Mouse (Mus musculus) cerebellum, postnatal 36 days (tissue): ENCODE data around the gene Tyw1.

Experiments used
- DNase-seq, 2 experiments: peaks; one replicate each; pipeline ENCODE4 v3.0.0; 2021 to 2022; ENCODE audit warnings: mixed read lengths in 2 of 2

Gene Tyw1

DNA sequence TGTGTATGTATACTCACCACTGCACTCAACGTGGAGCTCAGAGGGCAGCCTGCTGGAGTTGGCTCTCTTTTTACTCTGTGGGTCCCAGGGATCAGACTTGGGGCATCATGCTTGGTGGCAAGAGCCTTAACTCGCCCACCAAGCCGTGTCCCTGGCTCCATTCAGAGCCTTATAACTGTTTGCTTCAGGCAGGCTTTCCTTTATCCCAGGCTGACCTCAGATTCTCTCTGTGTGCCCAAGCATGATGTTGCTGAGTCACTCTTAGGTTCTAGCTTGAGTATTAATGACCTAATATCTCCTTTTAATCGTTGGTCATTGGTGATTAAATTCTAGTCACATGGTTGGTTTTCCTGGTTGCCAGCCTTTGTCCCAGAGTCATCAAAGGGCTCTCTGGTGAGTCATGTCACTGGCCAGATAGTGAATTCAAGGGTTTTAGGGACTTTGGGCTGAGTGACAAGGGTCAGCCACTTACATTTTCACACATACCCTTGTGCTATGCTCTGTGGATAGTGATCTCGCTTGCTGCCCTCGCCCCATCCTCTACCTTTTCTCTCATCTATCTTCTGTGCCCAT lies 9.1 kb downstream of the Tyw1 start:
- no peak for DNase-seq

DNA sequence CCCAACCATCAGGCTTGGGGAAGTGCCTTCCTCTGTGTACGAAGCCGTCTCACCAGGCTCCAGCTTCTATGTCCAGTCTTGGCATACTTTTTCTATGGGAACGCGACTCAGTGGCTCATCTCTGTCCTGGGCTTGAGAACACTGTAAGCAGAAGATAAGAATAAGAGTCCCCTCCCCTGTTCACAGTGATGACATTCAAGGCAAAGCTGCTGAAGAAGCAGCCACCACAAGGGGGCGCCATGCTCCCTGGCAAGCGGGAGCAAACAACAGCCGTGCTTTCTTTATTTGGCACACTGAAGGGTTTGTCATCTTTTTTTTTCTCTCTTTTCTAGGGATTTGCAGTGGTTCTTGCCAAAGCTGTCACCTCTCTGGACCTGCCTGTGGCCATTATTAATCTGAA lies 11.2 kb downstream of the Tyw1 start:
- peak; percentile 24 to 53 for DNase-seq

DNA sequence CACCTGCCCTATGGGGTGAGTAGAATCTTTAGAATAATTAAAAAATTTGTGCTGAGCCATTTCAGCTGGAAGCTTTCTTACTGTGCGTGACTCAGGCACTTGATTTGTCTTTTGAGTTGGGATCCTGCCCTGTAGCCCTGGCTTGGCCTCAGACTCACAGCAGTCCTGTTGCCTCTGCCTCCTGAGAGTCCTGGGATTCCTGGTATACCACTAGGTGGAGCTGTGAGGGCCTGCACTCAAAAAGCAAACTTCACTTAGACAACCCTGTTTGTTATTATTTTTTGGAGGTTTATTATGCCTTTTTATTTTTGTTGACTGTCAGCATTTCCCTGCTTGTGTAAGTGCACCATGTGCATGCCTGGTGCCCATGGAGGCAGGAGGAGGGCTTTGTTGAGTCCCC lies 11.9 kb downstream of the Tyw1 start:
- DNase-seq: peak; percentile 34 to 45

DNA sequence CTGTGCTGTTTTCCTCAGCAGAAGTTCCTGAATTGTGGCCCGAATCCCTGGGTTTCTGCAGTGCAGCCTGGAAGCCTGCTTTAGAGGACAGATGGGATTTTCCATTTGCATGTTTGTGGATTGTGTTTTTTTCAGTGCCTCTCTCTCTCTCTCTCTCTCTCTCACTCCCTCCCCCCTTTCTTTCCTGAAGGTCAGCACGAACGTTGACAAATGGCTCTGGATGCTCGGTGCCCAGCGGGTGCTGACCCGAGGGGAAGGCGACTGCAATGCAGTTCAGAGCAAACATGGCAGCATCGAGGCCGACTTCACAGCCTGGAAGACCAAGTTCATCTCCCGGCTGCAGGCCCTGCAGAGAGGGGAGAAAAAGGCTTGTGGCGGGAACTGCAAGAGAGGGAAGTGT lies 13.6 kb downstream of the Tyw1 start:
- DNase-seq: no peak

DNA sequence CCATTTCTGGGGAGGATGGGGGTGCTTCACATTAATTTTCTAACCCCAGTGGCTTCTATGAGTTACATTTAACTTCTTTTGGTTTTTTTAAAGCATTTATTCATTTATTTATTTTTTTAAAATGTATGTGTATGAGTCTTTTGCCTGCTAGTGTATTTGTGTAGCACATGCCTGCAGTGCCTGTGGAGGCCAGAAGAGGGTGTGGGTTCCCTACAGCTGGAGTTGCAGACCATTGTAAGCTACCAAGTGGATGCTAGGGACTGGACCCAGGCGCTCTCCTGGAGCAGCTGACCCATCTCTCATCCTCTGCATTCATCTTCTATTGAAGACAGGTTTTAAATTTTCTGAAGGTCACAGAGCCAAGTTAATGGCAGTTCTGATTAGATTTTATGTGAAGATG lies 16.9 kb downstream of the Tyw1 start:
- no peak for DNase-seq

DNA sequence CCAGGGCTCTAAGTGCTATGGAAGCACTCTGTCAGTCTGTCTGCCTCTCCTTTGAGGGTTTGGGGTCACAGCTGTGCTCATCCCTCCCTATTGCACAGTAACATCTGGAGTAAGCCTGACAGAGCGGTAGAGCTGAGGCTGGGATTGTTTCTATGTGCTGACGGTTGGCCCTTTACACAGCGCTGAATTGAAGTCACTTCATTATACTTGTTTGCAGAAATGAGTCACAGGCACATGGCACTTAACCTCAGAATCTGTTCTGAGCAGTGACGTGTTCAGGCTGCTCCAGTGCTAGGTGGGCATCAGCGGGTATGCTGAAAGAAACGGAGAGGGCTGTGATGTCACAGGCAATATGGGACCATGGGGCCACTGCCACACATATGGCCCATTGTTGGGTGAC lies 17.6 kb downstream of the Tyw1 start:
- no peak for DNase-seq

DNA sequence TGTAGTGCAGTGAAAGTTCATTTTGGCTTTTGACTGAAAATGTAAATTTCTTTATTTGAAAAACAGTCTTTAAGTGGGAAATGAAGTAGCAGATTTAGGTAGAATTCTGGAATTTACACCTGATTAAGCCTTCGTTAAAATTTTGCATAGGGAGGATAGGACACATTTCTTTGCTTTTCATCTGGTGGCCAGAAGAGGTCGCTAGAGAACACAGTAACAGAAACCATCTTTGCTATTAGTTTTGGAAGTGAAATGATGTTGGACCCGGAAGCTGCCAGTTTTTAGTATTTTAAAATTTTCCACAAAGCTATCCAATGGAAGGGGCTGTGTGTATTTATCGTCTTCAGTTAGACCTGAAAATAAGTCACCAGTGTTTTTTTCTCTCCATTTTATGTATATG lies 20.1 kb downstream of the Tyw1 start:
- DNase-seq: peak; percentile 48 to 68

DNA sequence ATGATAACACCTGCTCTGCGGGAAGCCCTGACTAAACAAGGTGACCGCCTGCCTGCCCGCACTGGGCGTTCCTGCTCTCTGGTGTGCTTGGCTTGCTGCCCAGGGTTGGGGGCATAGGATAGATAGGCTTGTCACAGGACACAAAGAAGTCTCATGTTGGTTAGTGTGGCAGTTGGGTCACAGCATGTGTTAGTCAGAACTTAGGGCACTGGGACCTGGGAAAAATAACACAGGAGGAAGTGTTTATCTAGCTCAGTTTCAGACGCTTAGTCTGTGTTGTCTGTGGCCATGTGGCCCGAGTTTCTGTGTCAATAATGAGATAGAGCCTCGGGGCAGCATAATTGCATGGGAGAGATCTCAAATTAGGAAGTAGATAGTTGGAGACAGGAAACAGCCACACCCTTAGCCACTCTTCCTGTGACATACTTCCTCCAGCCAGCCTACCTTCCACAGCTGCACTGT lies 22.6 kb downstream of the Tyw1 start:
- no peak for DNase-seq

DNA sequence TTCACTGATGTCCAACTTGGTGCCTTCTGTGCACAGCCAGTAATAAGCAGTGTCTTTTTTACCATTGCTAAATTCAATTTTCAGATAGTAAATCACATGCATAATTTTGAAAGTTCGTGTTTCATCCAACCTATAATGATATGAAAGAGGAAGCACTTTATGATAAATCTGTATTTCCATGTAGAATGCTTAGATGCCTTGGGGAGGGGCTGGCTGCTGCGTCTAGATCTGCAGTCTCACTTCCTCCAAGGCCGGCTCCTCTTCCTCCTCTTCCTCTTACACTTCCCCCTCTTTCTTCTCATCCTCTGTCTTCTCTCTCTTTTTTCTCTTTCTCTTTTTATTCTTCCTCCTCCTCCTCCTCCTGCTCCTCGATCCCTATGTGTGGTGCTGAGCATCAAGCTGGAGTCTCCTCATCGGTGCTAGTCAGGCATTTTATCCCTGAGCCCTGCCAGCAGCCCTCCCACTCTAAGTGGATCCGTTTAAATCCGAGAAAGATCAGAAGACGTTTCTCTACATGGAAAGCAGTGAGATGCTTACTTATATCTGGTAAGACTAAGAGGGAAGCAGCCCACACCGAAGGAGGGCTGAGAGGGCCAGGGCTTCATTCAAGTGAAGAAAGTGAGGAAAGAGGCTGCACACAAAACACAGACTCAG lies 27.8 kb downstream of the Tyw1 start:
- no peak for DNase-seq

DNA sequence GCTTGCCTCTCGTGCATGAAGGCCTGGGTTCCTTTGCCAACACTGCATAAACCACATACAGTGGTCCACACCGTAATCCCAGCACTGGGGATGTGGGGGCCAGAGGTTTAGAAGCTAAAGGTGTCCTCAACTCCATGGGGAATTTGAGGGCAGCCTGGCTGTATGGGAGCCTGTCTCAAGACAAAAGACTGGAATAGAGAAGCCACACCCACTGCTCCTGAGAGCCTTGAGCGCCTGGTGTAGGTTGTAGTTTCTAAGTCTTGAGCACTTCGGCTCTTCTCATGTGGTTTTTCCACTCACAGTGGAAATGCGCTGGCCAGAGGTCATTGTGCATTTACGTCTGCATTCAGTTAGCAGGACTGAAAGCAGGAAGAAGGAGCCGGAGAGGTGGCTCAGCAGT lies 32.7 kb downstream of the Tyw1 start:
- DNase-seq: no peak

DNA sequence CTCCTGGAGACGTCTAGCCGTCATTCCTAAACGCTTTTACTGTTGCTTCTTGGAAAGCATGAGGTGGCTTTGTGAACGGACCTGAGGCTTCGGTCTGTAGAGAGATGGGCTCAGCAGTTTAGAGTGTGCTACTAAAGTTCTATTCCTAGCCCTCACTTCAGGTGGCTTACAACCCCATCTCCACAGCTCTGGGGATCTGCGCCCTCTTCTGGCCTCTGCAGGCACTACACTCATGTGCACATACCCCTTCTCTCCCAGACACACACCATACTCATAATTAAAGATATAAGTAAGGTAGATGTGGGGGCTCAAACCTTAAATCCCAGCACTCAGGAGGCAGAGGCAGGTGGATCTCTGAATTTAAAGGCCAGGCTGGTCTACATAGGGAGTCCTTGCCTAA lies 34.8 kb downstream of the Tyw1 start:
- DNase-seq: no peak

DNA sequence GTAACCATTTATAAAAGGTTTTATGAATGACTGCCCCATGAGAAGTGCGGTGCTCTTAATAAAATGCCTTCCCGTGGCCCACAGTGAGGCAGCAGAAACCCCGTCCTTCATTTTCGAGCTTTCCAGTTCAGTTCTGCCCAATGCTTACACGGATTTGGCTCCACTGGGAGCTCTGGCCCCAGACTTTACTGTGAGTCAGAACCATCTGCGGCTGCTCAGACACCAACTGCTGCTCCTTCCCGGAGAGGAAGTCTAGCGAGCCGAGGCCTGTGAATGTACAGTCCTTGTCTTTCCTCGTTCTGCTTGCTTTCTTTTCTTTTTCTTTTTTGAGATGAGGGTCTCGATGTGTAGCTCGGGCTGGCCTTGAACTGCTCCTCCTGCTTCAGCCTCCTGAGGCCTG lies 35.4 kb downstream of the Tyw1 start:
- DNase-seq: peak; percentile 66 to 68

DNA sequence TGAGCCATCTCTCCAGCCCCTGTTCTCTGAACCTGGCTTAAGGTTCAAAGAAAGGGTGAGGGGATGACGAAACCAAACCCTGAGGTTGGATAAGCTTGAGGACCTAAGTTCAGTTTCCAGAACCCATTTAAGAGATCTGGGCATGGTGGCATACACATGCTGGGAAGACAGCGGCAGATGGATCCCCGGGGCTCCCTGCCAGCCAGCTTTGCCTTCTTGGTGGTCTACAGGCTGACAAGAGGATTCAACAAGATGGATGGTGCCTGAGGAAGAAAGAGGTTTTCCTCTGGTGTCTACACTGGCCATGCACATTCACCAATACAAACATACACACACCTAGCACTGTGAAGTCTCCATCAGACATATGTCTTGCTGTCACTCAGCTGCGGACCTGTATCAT lies 37.6 kb downstream of the Tyw1 start:
- no peak for DNase-seq

DNA sequence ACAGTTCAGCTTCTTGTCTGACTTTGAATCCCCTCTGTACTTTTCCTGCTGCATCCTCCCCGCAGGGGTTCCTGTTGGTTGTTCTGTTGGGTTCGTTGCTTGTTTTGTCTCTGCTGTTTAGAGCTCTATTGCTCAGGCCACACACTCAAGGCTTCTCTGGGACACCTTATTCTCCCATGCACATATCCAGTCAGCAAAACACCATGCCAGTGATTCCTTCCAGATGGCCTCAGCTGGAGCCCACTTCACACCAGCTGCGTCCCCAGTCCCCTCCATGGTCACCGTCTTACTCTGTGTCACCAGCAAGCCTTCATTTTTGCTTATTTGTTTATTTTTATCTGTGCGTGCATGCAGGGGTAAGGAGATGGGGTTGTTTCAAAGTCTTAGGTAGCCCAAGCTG lies 38.5 kb downstream of the Tyw1 start:
- no peak for DNase-seq

DNA sequence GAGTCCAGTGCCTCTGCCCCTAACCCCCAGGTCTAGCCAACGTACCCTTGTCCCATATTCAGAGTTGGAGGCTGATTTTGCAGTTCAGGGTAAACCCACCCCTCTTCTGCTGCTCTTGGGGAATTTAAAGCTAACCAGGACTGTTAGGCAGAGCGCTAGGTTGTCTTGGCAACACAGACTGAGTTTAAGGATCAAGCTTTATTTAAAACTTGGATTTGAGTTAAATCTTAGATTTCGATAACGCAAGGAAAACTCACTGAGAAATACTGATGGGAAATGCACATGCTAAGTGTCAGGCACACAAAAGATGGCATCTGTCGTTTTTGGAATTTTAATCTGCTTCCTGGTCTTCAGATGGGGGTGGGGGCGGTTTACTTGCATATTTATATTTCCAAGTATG lies 39.2 kb downstream of the Tyw1 start:
- no peak for DNase-seq

DNA sequence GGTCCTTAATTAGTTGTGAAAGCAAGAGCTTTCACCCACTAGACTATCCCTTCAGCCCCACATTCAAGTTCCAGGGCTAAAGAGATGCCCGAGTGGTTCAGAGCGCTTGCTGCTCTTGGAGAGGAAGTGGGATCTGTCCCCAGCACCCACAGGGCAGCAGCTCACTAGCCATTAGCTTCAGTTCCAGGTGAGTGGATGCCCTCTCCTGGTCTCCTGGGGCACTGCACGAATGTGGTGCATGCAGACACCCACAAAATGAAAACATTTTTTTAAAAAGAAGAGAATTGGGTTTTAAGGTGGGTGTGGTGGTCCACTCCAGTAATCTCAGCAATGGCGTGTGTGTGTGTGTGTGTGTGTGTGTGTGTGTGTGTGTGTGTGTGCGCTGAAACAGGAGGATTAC lies 40.7 kb downstream of the Tyw1 start:
- DNase-seq: no peak

DNA sequence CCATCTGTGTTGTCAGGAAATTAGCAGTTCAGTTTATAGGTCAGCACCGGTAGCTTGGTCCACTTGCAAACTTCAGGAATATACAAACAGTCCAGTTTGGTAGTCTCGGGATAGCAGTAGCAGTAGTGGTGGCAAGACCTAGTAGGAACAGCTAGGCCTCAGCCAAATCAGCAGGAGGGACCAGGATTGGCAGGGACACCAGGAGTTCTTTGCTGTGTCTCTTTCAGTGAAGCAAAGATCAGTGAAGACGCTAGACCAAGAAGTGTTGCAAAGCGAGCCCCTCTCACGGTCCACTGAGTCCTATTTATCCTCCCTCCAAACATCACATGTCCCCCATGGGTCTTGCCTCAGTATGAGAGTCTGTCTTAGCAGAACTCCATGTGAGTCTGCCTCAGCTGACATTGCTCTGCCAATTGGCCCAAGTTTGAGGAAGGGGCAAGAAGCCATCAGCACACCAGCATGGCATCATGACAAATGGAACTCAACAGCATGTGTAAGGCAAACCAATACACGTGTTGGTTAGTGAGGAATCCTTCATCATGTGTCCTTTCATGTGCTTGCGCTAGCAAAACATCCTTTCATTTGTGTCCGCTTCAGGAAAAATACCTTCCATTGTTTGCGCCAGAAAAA lies 43.5 kb downstream of the Tyw1 start:
- DNase-seq: no peak

DNA sequence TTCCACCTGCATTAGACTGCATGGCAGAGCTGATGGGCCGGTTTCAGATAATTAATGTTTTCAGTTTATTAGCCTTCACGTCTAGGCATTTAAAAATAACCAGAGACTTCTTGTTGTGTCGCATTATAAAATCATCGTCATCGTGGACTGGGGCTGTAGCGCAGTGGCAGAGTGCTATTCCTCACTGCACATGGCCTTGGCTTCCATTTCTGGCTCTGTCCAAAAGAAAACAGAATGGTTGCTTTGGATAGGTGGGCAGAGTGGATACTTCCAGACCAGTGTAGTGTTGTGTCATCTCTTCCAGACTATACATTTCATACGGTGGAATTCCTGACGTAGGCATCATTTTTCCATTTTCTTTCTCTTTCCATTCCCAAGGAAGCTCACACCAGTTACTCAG lies 44.1 kb downstream of the Tyw1 start:
- DNase-seq: no peak

DNA sequence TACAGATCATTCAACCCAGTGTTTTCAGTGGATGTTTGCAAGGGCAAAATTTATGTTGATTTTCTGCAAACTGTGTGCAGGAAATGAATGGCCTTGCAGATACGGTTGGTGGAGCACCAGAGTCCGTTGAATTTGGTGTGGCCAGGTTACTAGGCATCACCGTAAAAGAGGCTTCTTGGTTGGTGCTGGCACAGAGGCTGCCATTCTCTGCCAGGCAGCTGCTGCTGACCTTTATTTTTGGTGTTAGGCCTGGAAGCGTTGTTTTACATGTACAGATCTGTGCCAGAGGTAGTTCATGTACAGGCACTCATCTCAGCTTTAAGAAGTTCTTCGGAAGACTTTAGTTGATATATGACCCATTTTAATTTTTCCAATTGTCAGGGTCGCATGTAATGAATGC lies 48.2 kb downstream of the Tyw1 start:
- no peak for DNase-seq

DNA sequence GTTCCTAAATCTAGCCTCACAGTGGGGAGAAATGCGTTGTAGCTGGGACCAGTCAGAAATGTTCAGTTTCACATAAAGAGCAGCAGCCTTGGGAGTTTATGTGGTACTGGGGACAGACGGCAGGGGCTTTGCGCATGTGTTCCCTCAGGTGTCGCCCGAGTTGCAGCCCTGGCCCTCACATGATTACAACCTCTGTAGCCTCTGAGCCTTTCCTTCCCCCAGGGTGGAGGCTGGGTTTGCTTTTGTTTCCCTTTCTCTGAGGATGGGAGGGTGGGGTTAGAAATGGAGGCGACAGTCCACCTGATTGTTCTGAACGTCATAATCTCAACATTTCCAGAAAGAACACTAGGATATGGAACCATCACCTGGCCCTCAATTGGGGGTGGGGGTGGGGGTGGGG lies 52.5 kb downstream of the Tyw1 start:
- DNase-seq: no peak

DNA sequence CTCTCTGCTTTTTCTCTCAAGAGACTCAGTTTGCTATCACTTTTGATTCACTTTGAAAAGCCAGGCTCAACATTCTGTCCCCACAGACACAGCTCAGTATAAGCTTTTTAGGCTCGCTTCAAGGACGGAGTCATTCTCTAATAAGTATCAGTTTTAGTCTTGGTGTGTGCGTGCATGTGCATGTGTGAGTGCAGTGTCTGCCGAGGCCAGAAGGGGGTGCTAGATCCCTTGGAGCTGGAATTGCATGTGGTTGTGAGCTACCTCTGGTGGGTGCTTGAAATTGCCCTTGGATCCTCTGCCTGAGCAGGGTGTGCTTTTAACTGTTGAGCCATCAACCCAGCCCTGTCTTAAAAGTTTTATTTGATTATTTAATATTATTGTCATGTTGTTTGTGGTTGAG lies 54.7 kb downstream of the Tyw1 start:
- DNase-seq: no peak

DNA sequence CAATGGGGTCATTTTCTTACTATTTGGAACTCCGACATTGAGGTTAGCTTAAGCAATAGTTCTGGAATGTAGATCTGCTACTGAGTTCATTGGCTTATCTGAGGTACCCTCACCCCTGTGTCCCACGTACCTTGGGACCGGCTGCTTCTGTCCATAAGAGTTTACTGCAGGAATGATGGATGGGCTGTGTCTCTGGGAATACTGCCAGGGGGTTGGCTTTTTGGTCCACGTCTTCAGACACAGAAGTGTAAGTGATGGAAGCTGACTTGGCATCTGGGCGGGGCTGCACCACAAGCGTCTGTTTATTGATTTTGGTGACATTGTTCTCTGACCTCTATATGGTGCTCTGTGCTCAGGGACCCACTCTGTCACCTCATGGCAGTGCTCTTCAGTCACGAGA lies 55.4 kb downstream of the Tyw1 start:
- no peak for DNase-seq

DNA sequence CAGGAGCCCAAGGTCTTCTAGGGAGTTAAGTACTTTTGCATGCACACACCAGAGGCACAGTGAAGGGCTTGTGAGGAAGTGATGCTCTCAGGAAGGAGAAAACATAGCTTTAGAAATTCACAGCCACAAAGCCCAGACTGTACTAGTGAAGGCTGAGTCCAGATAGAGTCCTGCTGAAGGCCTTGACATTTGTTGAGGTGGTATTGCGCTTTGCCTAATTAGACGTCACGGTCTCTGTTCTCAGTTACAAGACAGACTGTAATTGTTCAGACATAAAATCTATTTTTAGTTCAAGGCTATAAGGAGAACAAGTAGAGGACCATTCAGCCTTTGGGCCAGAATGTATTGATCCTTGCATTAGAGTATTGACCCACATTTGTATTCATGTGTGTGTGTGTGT lies 58.1 kb downstream of the Tyw1 start:
- DNase-seq: no peak

DNA sequence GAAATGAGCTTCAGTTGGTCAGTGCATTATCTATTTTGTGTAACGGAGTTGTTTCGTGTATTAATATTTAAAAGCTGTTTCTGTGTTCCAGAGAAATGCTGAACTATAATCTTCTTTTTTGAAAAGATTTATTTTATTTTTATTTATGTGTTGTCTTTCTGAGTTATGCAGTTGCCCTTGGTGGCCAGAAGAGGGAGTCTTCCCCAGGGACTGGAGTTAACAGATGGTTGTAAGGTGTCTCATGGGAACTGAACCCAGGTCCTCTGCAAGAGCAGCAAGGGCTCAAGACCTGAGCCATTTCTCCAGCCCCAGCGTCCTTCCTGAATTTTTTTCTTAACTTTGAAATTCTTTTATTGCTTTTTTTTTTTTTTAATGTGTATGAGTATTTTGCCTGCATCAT lies 59.5 kb downstream of the Tyw1 start:
- no peak for DNase-seq

DNA sequence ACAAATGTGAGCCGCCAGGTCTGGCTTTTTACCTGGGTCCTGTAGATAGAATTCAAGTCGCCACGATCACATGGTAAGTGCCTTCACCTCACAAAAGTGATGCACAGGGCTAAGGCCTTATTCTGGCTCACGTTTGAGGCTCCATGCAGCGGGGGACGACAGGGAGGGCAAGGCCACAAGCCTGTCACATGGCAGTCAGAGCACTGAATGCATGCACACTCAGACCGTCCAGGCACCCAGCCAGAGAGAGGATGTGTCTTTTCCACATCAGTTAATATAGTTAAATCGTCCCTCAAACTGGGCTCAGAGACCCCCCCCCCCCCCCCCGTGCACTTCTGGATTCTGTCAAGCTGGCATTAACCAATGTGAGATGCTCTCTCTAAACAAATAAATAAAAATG lies 60.9 kb downstream of the Tyw1 start:
- no peak for DNase-seq
